Mouse (Mus musculus) regulatory T cell (primary cell): ENCODE measurements at regions not wholly inside any gene's neighbourhood (a gene's known extent, or its start where the extent isn't known, plus 50 kb on each side); places are given as distances from the start of the nearest gene placed in this dataset.

Source experiments
- in situ Hi-C: fragments of 300-600 bp; cut with MboI, MseI; formaldehyde crosslinking; loops from one replicate; pipeline ENCODE4 v1.15.1; 2025; ENCODE audit warnings: high pct_unique_total_duplicates

GRCm38 (mm10) chr11:27280791-27281190 lies 687.0 kb upstream of the Vrk2 start:
- in situ Hi-C loops = no loop called here

DNA sequence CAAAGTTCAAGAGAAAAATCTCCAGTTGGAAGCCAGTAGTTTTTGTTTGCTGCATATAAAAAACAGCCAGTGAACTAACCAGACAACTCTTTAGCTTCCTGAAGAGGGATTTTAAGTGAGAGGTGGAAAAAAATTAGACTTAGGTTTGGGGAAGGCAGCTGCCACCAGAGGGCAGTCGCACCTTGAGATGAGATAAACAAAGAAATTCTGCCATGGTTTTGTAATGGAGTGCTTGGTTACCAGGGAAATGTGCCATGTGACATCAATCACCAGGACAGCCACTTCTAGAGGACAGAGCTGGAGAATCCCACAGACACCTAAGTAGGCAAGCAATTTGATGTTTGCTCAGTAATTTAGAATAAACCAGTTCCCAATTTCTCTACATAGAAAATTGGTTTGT lies 670.5 kb upstream of the Vrk2 start:
- in situ Hi-C loops = no loop called here

DNA sequence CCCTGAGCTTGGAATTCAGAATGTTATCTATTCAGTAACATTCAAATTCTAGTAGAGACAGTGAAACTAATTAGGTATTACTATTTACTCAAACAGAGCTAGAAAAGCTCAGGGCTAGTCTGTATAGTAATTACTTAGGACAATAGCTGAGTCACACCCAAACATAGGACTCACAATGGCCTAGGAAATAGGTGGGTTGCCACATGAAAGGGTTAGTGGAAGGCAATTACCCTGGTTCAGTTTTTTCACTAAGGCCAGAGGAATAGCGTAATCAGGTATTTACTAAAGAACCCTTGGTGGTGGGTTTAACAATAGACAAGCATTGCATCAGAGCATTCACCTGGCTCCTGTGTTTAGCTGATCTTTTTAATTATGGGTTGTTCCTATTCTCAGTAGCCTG lies 664.7 kb upstream of the Vrk2 start:
- in situ Hi-C loops = no loop called here

DNA sequence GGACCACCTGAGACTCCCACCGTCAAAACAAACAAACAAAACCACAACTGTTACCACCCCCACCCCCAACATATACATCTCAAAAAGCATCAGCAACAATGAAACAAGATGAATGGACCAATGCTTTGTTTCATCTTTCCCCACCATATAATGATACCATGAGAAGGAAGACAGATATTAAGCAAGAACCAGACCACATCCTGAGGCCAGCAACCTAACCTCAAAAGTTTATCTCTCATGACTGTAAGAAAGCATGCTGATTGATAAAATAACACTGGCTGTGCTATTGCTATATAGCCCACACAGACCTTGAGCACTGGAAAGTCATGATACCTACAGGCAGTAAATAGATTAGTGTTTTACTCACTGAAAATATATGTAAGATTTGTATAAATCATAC lies 642.1 kb upstream of the Vrk2 start:
- in situ Hi-C loops = no loop called here

DNA sequence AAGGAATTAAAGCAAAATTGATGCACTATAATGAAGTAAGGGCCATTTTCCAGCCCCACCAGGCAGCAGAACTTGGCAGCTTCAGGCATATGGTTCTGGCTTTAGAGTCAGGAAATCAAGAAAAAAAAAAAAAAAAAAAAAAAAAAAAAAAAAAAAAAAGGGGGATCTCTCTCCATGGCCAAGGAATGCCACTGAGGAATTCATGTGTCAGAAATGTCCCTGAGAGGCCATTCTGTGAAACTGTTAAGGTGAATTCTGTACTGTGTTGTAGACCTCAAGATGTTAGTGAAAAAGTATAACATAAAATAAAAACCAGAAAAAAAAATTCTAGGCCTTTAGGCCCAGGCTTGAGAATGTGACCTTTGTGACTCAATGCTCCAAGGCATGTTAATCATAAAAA lies 632.7 kb upstream of the Vrk2 start:
- in situ Hi-C loops = no loop called here

- in situ Hi-C loops = no loop called here
These were observed 628.6 kb upstream of the Vrk2 start for GRCm38 (mm10) chr11:27222436-27222835.

DNA sequence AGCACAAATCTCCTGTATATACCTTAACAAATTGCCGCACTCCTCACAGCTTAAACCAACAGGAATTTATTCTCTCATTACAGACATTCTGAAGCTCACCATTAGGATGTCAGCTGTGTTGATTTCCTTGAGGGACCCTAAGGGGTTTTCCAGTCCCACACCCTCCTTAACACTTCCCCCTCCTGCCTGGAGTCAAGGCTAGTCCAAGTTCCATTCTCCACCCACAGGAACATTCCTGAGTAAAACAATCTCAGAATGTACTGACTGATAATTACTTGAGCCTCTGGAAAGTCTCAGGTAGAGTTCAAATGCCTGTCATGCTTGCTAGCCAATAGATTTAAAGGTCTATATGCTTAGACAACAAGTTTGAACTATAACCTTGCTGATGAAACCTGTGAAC lies 628.2 kb upstream of the Vrk2 start:
- in situ Hi-C loops = no loop called here

GRCm38 (mm10) chr11:27219715-27220699 lies 626.2 kb upstream of the Vrk2 start:
- in situ Hi-C loops = no loop called here

- in situ Hi-C loops = no loop called here
These were observed 622.0 kb upstream of the Vrk2 start for GRCm38 (mm10) chr11:27215752-27216151.

DNA sequence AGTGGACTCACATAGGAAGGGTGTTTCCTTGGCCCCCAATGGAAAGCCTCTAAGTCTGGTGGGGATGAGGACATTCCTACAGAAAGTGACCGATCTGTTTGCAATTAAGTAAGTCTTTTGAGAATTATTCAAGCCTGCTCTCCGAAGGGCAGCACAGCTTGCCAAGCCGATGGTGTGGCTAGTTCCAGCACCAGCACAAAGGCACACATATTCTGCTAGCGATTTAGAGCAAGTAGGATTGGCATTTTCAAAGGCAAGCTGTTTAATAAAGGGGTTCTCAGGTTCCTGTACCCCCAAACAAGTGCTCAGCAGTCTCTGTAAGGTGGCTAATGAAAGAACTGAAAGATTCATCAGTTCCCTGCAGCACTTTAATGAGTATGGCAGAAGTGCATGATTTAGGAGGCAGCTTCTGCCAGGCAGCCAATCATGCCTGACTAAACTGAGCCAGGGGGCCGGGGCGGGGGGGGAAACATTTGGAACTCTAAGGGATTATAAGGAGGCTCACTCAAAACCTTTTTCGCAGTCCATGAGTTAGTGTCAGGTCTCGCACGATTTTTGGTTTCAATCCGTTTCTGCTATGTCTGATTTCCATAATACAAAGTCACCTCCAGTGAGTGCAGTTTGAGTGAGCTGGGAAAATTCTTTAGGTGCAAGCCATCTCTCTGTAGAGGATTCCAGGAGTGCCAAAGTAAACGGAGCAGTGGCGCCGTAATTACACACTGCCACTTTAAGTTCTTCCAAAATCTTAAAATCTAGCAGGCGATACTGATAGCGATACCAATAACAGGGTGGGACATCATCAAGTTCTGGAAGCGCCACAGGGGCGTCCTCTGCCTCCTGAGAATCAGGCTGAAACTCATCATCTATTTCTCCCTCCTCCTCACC lies 609.8 kb upstream of the Vrk2 start:
- in situ Hi-C loops = loop anchor here (10.0 kb wide), 1 partner anchor 1869 kb away; no protein-coding TSS in a partner anchor

DNA sequence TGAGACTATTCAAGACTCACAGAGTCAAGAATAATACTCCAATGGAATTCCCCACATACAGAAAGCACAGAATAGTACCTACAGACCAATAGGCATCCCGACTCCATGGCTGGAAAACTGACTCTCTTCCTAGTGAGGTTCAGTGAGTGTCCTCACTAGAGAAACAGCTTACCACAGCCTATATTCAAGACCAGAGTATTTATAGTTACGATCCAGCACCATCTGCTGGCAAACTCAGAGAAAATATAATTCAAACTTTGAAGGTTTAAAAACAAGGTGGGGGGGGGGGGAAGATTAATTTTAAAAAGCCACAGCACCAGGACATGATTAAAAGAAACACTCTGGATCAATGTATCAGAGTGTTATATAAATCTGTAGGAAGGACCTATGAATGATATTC lies 590.2 kb upstream of the Vrk2 start:
- in situ Hi-C loops = no loop called here

DNA sequence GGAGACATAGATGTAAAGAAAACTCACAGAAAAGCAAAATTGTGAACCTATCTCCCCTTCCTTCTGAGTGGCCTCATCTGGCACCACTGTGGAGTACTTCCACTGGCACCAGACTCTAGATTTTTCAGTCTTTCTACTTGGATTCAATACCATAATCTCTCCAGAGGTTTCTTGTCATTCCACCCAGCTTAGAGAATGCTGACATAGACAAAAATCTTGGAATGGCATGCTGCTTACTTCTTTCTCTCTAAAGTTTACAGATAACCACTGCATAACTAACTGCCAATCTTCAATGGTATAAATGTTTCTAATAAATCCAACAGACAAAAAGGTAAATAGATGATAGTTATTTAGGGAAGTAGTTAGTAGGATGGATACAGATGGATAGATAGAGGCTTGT lies 589.6 kb upstream of the Vrk2 start:
- in situ Hi-C loops = no loop called here

- in situ Hi-C loops = no loop called here
These were observed 566.6 kb upstream of the Vrk2 start for GRCm38 (mm10) chr11:27160411-27160810.
